Mouse (Mus musculus) CD4-positive helper T cell, adult 2 months (primary cell): ENCODE measurements around the gene Nacc1.
"Not testable (repeated sequence)": the region's sequence is repeated elsewhere in the genome, so short reads cannot be mapped to it uniquely, and the experiment has no call there.

ENCODE experiments used
- DNase-seq: peaks from one replicate; pipeline ENCODE4 v3.0.0-alpha.2; 2012; ENCODE audit warnings: low read depth, missing footprints, low spot score

Gene Nacc1

GRCm38 (mm10) chr8:84698929-84699401 is 11.3 kb upstream of the Nacc1 start:
- no peak for DNase-seq

- DNase-seq: no peak
Observed at GRCm38 (mm10) chr8:84698288-84698687, 10.6 kb upstream of the Nacc1 start.

GRCm38 (mm10) chr8:84697166-84698130 is 9.8 kb upstream of the Nacc1 start:
- DNase-seq: peak; percentile 50

GRCm38 (mm10) chr8:84695140-84695539 is 7.5 kb upstream of the Nacc1 start:
- DNase-seq: no peak

- DNase-seq: no peak
Observed at GRCm38 (mm10) chr8:84693332-84693731, 5.7 kb upstream of the Nacc1 start.

- DNase-seq: peak; percentile 90
Observed at GRCm38 (mm10) chr8:84689091-84689915, 1.6 kb upstream of the Nacc1 start.

- DNase-seq: no peak
Observed at GRCm38 (mm10) chr8:84687003-84687704, 508 bp downstream of the Nacc1 start.

- peak; percentile 55 for DNase-seq
Observed at GRCm38 (mm10) chr8:84686191-84687002, 1.3 kb downstream of the Nacc1 start, which contains the start of gene Trmt1. Gene Trmt1, plus strand, starts transcription at chr8:84686307.

- DNase-seq: no peak
Observed at GRCm38 (mm10) chr8:84684537-84684936, 3.1 kb downstream of the Nacc1 start.

GRCm38 (mm10) chr8:84682257-84682656 is 5.4 kb downstream of the Nacc1 start:
- no peak for DNase-seq

GRCm38 (mm10) chr8:84681476-84681875 is 6.2 kb downstream of the Nacc1 start:
- DNase-seq: no peak

- DNase-seq: no peak
Observed at GRCm38 (mm10) chr8:84677305-84677704, 10.4 kb downstream of the Nacc1 start.

- not testable (repeated sequence) for DNase-seq
Observed at GRCm38 (mm10) chr8:84670295-84671006, 17.2 kb downstream of the Nacc1 start.

GRCm38 (mm10) chr8:84668731-84669485 is 18.8 kb downstream of the Nacc1 start:
- no peak for DNase-seq

GRCm38 (mm10) chr8:84668081-84668480 is 19.6 kb downstream of the Nacc1 start:
- no peak for DNase-seq

- DNase-seq: no peak
Observed at GRCm38 (mm10) chr8:84665385-84665893, 22.2 kb downstream of the Nacc1 start.

GRCm38 (mm10) chr8:84664566-84665384 is 22.9 kb downstream of the Nacc1 start:
- DNase-seq: peak; percentile 82
